Mouse (Mus musculus): ENCODE data around the gene Myl12a.

The Myl12a gene

GRCm38 (mm10) chr17:71009751-71010150 is 7.1 kb upstream of the Myl12a start:
- no peak for DNase-seq

- DNase-seq: no peak
These were observed 6.0 kb upstream of the Myl12a start for GRCm38 (mm10) chr17:71008676-71009075.

GRCm38 (mm10) chr17:71006976-71007375 is 4.3 kb upstream of the Myl12a start:
- DNase-seq: no peak

- no peak for DNase-seq
These were observed 1.7 kb upstream of the Myl12a start for GRCm38 (mm10) chr17:71004186-71004960.

GRCm38 (mm10) chr17:71003721-71004120 is 1.0 kb upstream of the Myl12a start:
- no peak for DNase-seq

- DNase-seq: no peak
These were observed 434 bp upstream of the Myl12a start for GRCm38 (mm10) chr17:71003112-71003511.

- DNase-seq: peak; percentile 98 to 99
These were observed 466 bp downstream of the Myl12a start, which contains the start of gene Myom1 for GRCm38 (mm10) chr17:71002081-71002743. Myom1 (plus strand) TSS chr17:71002633.

- no peak for DNase-seq
These were observed 988 bp downstream of the Myl12a start for GRCm38 (mm10) chr17:71001699-71002080.

GRCm38 (mm10) chr17:71001067-71001466 is 1.6 kb downstream of the Myl12a start:
- DNase-seq: no peak

- no peak for DNase-seq
These were observed 2.4 kb downstream of the Myl12a start for GRCm38 (mm10) chr17:71000255-71000654.

GRCm38 (mm10) chr17:70999187-70999586 is 3.5 kb downstream of the Myl12a start:
- no peak for DNase-seq

GRCm38 (mm10) chr17:70998400-70998975 is 4.2 kb downstream of the Myl12a start:
- DNase-seq: no peak

GRCm38 (mm10) chr17:70997836-70998235 is 4.8 kb downstream of the Myl12a start:
- DNase-seq: no peak

- DNase-seq: no peak
These were observed 7.1 kb downstream of the Myl12a start for GRCm38 (mm10) chr17:70995551-70995950.

GRCm38 (mm10) chr17:70994671-70995070 is 8.0 kb downstream of the Myl12a start:
- no peak for DNase-seq

- no peak for DNase-seq
These were observed 9.3 kb downstream of the Myl12a start for GRCm38 (mm10) chr17:70993385-70993807.

- DNase-seq: no peak
These were observed 10.0 kb downstream of the Myl12a start for GRCm38 (mm10) chr17:70992662-70993061.

- DNase-seq: peak; percentile 31 to 44
These were observed 10.7 kb downstream of the Myl12a start for GRCm38 (mm10) chr17:70991706-70992625.

- DNase-seq: peak; percentile 85 to 87
These were observed 12.0 kb downstream of the Myl12a start for GRCm38 (mm10) chr17:70990403-70991303.

- peak in 1 of 2 experiments; percentile 50 for DNase-seq
These were observed 12.7 kb downstream of the Myl12a start for GRCm38 (mm10) chr17:70989991-70990390.

- no peak for DNase-seq
These were observed 13.2 kb downstream of the Myl12a start for GRCm38 (mm10) chr17:70989430-70989829.
